Mouse (Mus musculus): ENCODE measurements around the gene Snai1.

- no peak for TF ChIP-seq CTCF (IDR thresholded peaks at IDR 0.05; ENCODE audit: control insufficient read depth, insufficient read depth, low read length)
- TF ChIP-seq POLR2A (IDR thresholded peaks at IDR 0.05; ENCODE audit: borderline replicate concordance, control insufficient read depth, low read depth, low read length): no peak
Measured at GRCm38 (mm10) chr2:167583161-167583952, 45.4 kb downstream of the Snai1 start.

Measured in bone marrow, adult 2 months (tissue).